Mouse (Mus musculus): Measurements from ENCODE around the gene Ptprf.
A peak's percentile ranks its signal among the peaks of the same experiment; 100 is the strongest.

The Ptprf gene

GRCm38 (mm10) chr4:118259782-118260463 lies 31.3 kb downstream of the Ptprf start:
- no peak for DNase-seq (ENCODE audit: low read depth, low spot score)

- DNase-seq (ENCODE audit: low read depth, low spot score) = no peak
Observed at GRCm38 (mm10) chr4:118257977-118258376, 33.2 kb downstream of the Ptprf start.

GRCm38 (mm10) chr4:118257416-118257815 lies 33.8 kb downstream of the Ptprf start:
- DNase-seq (ENCODE audit: low read depth, low spot score) = no peak

- DNase-seq (ENCODE audit: low read depth, low spot score) = no peak
Observed at GRCm38 (mm10) chr4:118256217-118256616, 35.0 kb downstream of the Ptprf start.

- no peak for DNase-seq (ENCODE audit: low read depth, low spot score)
Observed at GRCm38 (mm10) chr4:118254953-118255352, 36.3 kb downstream of the Ptprf start.

GRCm38 (mm10) chr4:118247323-118247722 lies 43.9 kb downstream of the Ptprf start:
- DNase-seq (ENCODE audit: low read depth, low spot score) = no peak

GRCm38 (mm10) chr4:118245847-118246246 lies 45.4 kb downstream of the Ptprf start:
- no peak for DNase-seq (ENCODE audit: low read depth, low spot score)

GRCm38 (mm10) chr4:118243791-118244190 lies 47.4 kb downstream of the Ptprf start:
- no peak for DNase-seq (ENCODE audit: low read depth, low spot score)

- no peak for DNase-seq (ENCODE audit: low read depth, low spot score)
Observed at GRCm38 (mm10) chr4:118243298-118243697, 47.9 kb downstream of the Ptprf start.

GRCm38 (mm10) chr4:118239960-118240689 lies 51.1 kb downstream of the Ptprf start:
- DNase-seq (ENCODE audit: low read depth, low spot score) = no peak

- no peak for DNase-seq (ENCODE audit: low read depth, low spot score)
Observed at GRCm38 (mm10) chr4:118238666-118239065, 52.5 kb downstream of the Ptprf start.

GRCm38 (mm10) chr4:118236871-118237270 lies 54.3 kb downstream of the Ptprf start:
- no peak for DNase-seq (ENCODE audit: low read depth, low spot score)

- no peak for DNase-seq (ENCODE audit: low read depth, low spot score)
Observed at GRCm38 (mm10) chr4:118234711-118235388, 56.4 kb downstream of the Ptprf start.

GRCm38 (mm10) chr4:118233886-118234285 lies 57.3 kb downstream of the Ptprf start:
- DNase-seq (ENCODE audit: low read depth, low spot score) = no peak

- peak; percentile 30 for DNase-seq (ENCODE audit: low read depth, low spot score)
Observed at GRCm38 (mm10) chr4:118231861-118232260, 59.3 kb downstream of the Ptprf start.

- no peak for DNase-seq (ENCODE audit: low read depth, low spot score)
Observed at GRCm38 (mm10) chr4:118229035-118229770, 62.0 kb downstream of the Ptprf start.

GRCm38 (mm10) chr4:118227398-118227797 lies 63.8 kb downstream of the Ptprf start:
- no peak for DNase-seq (ENCODE audit: low read depth, low spot score)

- DNase-seq (ENCODE audit: low read depth, low spot score) = no peak
Observed at GRCm38 (mm10) chr4:118221261-118221660, 69.9 kb downstream of the Ptprf start.

GRCm38 (mm10) chr4:118220756-118221155 lies 70.4 kb downstream of the Ptprf start:
- no peak for DNase-seq (ENCODE audit: low read depth, low spot score)

GRCm38 (mm10) chr4:118219487-118219886 lies 71.7 kb downstream of the Ptprf start:
- DNase-seq (ENCODE audit: low read depth, low spot score) = no peak

GRCm38 (mm10) chr4:118218521-118218920 lies 72.7 kb downstream of the Ptprf start:
- DNase-seq (ENCODE audit: low read depth, low spot score) = no peak
